In genomic region chr2:166403319-166403718, GRCm38 (mm10) we compare ENCODE assay signal across 8 mouse cellular contexts.
DNase-seq lines count a peak whose midpoint lies in the region.

No protein-coding gene starts in this region.

- DNase-seq in cerebellum, postnatal 14 days = peak; percentile 67 to 77
- no peak for DNase-seq in cerebellum, adult 8-10 months
- DNase-seq in ES-CJ7 (ENCODE audit: low read depth, low spot score) = peak; percentile 91
- peak; percentile 45 to 75 for DNase-seq in frontal cortex, postnatal 14 days (ENCODE audit: low spot score in 2 of 2)
- DNase-seq in layer of hippocampus, adult 11-12 months (ENCODE audit: low spot score) = peak; percentile 72
- peak; percentile 45 to 58 for DNase-seq in right cerebral cortex, adult 2 months (ENCODE audit: low spot score in 2 of 2)
- no peak for DNase-seq in thymus, postnatal 0 days (ENCODE audit: low spot score)
- DNase-seq in embryo, embryonic 10.5 days (ENCODE audit: low spot score) = no peak

Comparison
In these comparisons a context has a peak if more than half of its experiments do, and no peak if none do; other contexts are left out.
1. DNase-seq: peak in cerebellum, postnatal 14 days (2 of 2), ES-CJ7 (single experiment), frontal cortex, postnatal 14 days (2 of 2), layer of hippocampus, adult 11-12 months (single experiment) and right cerebral cortex, adult 2 months (2 of 2); none in cerebellum, adult 8-10 months (single experiment), thymus, postnatal 0 days (single experiment) and embryo, embryonic 10.5 days (single experiment).